ENCODE assay signal across 12 mouse cellular contexts in the genomic region with DNA sequence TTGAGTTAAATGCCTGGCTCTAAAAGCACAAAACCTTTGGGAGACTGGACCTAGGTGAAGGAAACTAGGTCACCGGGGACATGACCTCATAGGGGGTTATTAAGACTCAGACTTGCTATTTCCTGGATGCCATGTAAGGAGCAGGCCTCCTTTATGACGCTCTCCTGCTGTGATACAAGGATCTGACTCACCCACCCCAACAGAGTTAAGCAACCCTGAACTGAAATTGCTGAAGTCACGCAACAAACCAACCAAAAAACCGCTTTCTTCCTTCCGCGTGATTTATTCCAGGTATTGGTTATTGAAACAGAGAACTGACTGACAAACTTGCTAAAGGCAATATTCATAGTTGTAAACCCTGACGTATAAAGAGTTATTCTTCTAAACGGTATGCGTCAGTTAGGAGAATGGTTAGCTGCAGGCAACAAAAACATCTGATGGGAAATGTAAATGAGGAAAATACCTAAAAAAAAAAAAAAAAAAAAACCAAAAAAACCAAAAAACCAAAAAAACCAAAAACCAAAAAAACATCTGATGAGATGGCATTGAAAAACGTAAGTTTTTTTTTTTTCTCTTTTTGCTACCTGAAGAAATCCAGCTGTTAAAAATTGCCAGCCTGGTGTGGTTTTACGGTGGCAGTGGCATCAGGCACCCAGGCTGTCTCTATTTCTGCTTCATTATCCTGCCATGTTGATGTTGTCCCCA.
A peak's percentile ranks its signal among the peaks of the same experiment; 100 is the strongest.
DNase-seq lines count a peak whose midpoint lies in the region; ATAC-seq and TF ChIP-seq lines count a peak whose summit lies in the region.
"Had no signal": no experiment of that assay in that cellular context is flagged by ENCODE, and none has a peak within 500 bp of the region (broad histone marks: within the 10 kb centered on the region; RNA-seq: fewer than 3 reads in every experiment).

No protein-coding gene starts in this region.

- POLR2A ChIA-PET in Patski (lab: Charles Lee) = interaction anchor here (0.7 to 1.5 kb wide), 2 partner anchors 86 to 101 kb away, joined by 3 to 4 read pairs; no protein-coding TSS in a partner anchor

- H3K27ac ChIP-seq in midbrain, embryonic 11.5 days (ENCODE audit: low read depth, low read length) = no peak overlapping the region
- H3K27ac ChIP-seq in midbrain, embryonic 15.5 days = no peak overlapping the region
- no peak overlapping the region for H3K27ac ChIP-seq in intestine, postnatal 0 days (ENCODE audit: low read depth, low read length)
- H3K27ac ChIP-seq in hindbrain, embryonic 14.5 days = no peak overlapping the region
- H3K27ac ChIP-seq: liver, embryonic 14.5 days had no signal

- ATAC-seq in midbrain, embryonic 11.5 days (ENCODE audit: low FRiP score) = no peak
- ATAC-seq in midbrain, embryonic 15.5 days (replicated peaks) = no peak
- ATAC-seq in Patski = peak; percentile 76
- peak; percentile 79 for ATAC-seq in intestine, postnatal 0 days
- ATAC-seq in hindbrain, embryonic 14.5 days (ENCODE audit: low FRiP score) = no peak

- H3K4me3 ChIP-seq in midbrain, embryonic 11.5 days (ENCODE audit: low read depth, low read length) = no peak overlapping the region
- H3K4me3 ChIP-seq in midbrain, embryonic 15.5 days = no peak overlapping the region
- no peak overlapping the region for H3K4me3 ChIP-seq in intestine, postnatal 0 days (ENCODE audit: low read depth, low read length)
- H3K4me3 ChIP-seq in hindbrain, embryonic 14.5 days (replicated peaks; ENCODE audit: low read length) = no peak overlapping the region; the same call in 1 of the 2 replicates

- no peak for TF ChIP-seq CTCF in Patski (IDR thresholded peaks at IDR 0.05)
- no peak for TF ChIP-seq CTCF in intestine, postnatal 0 days (IDR thresholded peaks at IDR 0.05; ENCODE audit: low read depth)

- H3K9me3 ChIP-seq in midbrain, embryonic 11.5 days (ENCODE audit: control insufficient read depth, low read length) = no peaks in the 10 kb centered on the region
- no peaks in the 10 kb centered on the region for H3K9me3 ChIP-seq in midbrain, embryonic 15.5 days
- H3K9me3 ChIP-seq in intestine, postnatal 0 days (ENCODE audit: control insufficient read depth) = no peaks in the 10 kb centered on the region
- no peaks in the 10 kb centered on the region for H3K9me3 ChIP-seq in hindbrain, embryonic 14.5 days (ENCODE audit: control insufficient read depth, low read length)
- H3K9me3 ChIP-seq: embryonic facial prominence, embryonic 13.5 days; neural tube, embryonic 13.5 days had no signal

- H3K27me3 ChIP-seq in midbrain, embryonic 11.5 days (ENCODE audit: control insufficient read depth, insufficient read depth, low read length) = no peaks in the 10 kb centered on the region
- H3K27me3 ChIP-seq in midbrain, embryonic 15.5 days (replicated peaks) = no peaks in the 10 kb centered on the region
- H3K27me3 ChIP-seq in Patski = no peaks in the 10 kb centered on the region
- H3K27me3 ChIP-seq in intestine, postnatal 0 days (replicated peaks; ENCODE audit: control insufficient read depth, insufficient read depth, low read length) = no peaks in the 10 kb centered on the region
- H3K27me3 ChIP-seq in hindbrain, embryonic 14.5 days (ENCODE audit: control insufficient read depth, insufficient read depth, low read length) = no peaks in the 10 kb centered on the region
- H3K27me3 ChIP-seq: embryonic facial prominence, embryonic 13.5 days; neural tube, embryonic 13.5 days had no signal

- H3K9ac ChIP-seq in midbrain, embryonic 11.5 days (ENCODE audit: low read length) = no peak overlapping the region
- H3K9ac ChIP-seq in midbrain, embryonic 15.5 days = no peak overlapping the region
- no peak overlapping the region for H3K9ac ChIP-seq in intestine, postnatal 0 days (ENCODE audit: low read depth, low read length)
- H3K9ac ChIP-seq in hindbrain, embryonic 14.5 days = no peak overlapping the region
- H3K9ac ChIP-seq: liver, embryonic 14.5 days had no signal

- no peaks in the 10 kb centered on the region for H3K36me3 ChIP-seq in midbrain, embryonic 11.5 days (ENCODE audit: control insufficient read depth, insufficient read depth, low read length)
- H3K36me3 ChIP-seq in midbrain, embryonic 15.5 days (replicated peaks) = no peaks in the 10 kb centered on the region
- no peaks in the 10 kb centered on the region for H3K36me3 ChIP-seq in intestine, postnatal 0 days (ENCODE audit: control insufficient read depth, insufficient read depth)
- no peaks in the 10 kb centered on the region for H3K36me3 ChIP-seq in hindbrain, embryonic 14.5 days (replicated peaks; ENCODE audit: control insufficient read depth, insufficient read depth)
- H3K36me3 ChIP-seq: embryonic facial prominence, embryonic 13.5 days; neural tube, embryonic 13.5 days had no signal

- DNase-seq in midbrain, embryonic 11.5 days (ENCODE audit: low spot score, missing footprints) = peak; percentile 84
- peak; percentile 58 for DNase-seq in Patski (ENCODE audit: low read depth, low spot score)
- DNase-seq in spleen, adult 18-20 months = no peak
- no peak for DNase-seq in hindbrain, embryonic 14.5 days (ENCODE audit: low spot score)
- DNase-seq in kidney, postnatal 25 days = no peak
- DNase-seq: kidney, postnatal 10 days; left cerebral cortex, postnatal 4 days had no signal

- CTCF ChIA-PET in Patski (lab: Charles Lee) = interaction anchor here (0.6 to 1.7 kb wide), 7 partner anchors 35 to 210 kb away, joined by 3 to 6 read pairs (median 3); no protein-coding TSS in a partner anchor

- 81% methylated on average over 11 of the region's 11 CpGs for WGBS in midbrain, embryonic 11.5 days
- 78% methylated on average over 11 of the region's 11 CpGs for WGBS in midbrain, embryonic 15.5 days
- 64% methylated on average over 11 of the region's 11 CpGs for WGBS in intestine, postnatal 0 days
- WGBS in hindbrain, embryonic 14.5 days = 77% methylated on average over 11 of the region's 11 CpGs

- H3K4me1 ChIP-seq in midbrain, embryonic 11.5 days (ENCODE audit: control insufficient read depth, insufficient read depth, low read length) = no peaks in the 10 kb centered on the region
- no peaks in the 10 kb centered on the region for H3K4me1 ChIP-seq in midbrain, embryonic 15.5 days
- no peaks in the 10 kb centered on the region for H3K4me1 ChIP-seq in intestine, postnatal 0 days (replicated peaks; ENCODE audit: control insufficient read depth, insufficient read depth, low read length)
- no peaks in the 10 kb centered on the region for H3K4me1 ChIP-seq in hindbrain, embryonic 14.5 days (replicated peaks; ENCODE audit: control insufficient read depth, insufficient read depth, low read length)
- H3K4me1 ChIP-seq: embryonic facial prominence, embryonic 13.5 days; neural tube, embryonic 13.5 days had no signal

- no peak overlapping the region for H3K4me2 ChIP-seq in midbrain, embryonic 11.5 days
- no peak overlapping the region for H3K4me2 ChIP-seq in midbrain, embryonic 15.5 days
- no peak overlapping the region for H3K4me2 ChIP-seq in intestine, postnatal 0 days (replicated peaks; ENCODE audit: low read depth)
- no peak overlapping the region for H3K4me2 ChIP-seq in hindbrain, embryonic 14.5 days (replicated peaks)

- in situ Hi-C loops in Patski (cut with MboI; ENCODE audit: low pct_unique_long_range_greater_than_20kb) = loop anchor here (5.0 to 10.0 kb wide), 2 partner anchors 84 to 391 kb away; no protein-coding TSS in a partner anchor

Comparison
In these comparisons a context has a peak if more than half of its experiments do, and no peak if none do; other contexts are left out.
1. ATAC-seq: peak in Patski (single experiment) and intestine, postnatal 0 days (single experiment); none in midbrain, embryonic 11.5 days (single experiment), midbrain, embryonic 15.5 days (single experiment) and hindbrain, embryonic 14.5 days (single experiment).
2. DNase-seq: peak in midbrain, embryonic 11.5 days (single experiment) and Patski (single experiment); none in spleen, adult 18-20 months (0 of 2), hindbrain, embryonic 14.5 days (single experiment) and kidney, postnatal 25 days (0 of 2).